Mouse (Mus musculus): ENCODE data around the gene Sorbs2. TPM values are rescaled to one million over a fixed set of nuclear protein-coding genes. Genes with fewer than 3 reads are reported as not detected.

The Sorbs2 gene
- polyA plus RNA-seq, 1 experiment from 2014 or later: 325 TPM

GRCm38 (mm10) chr8:45682845-45683383 lies 175.3 kb downstream of the Sorbs2 start:
- H3K4me2 ChIP-seq: no peak overlapping the region
- no peak overlapping the region for H3K4me3 ChIP-seq (ENCODE audit: low read depth, low read length)
- no peaks in the 10 kb centered on the region for H3K27me3 ChIP-seq (ENCODE audit: control insufficient read depth, insufficient read depth, low read length)
- H3K27ac ChIP-seq (ENCODE audit: low read depth, low read length): no peak overlapping the region
- WGBS (ENCODE audit: insufficient replicate concordance): 77% methylated on average over 8 of the region's 8 CpGs
- H3K9ac ChIP-seq (ENCODE audit: low read depth, low read length): no peak overlapping the region
- no peak for ATAC-seq (replicated peaks; ENCODE audit: insufficient number of reproducible peaks, low FRiP score, low TSS enrichment)
- H3K9me3 ChIP-seq (replicated peaks; ENCODE audit: control insufficient read depth, low read length): no peaks in the 10 kb centered on the region
- no peaks in the 10 kb centered on the region for H3K4me1 ChIP-seq (ENCODE audit: control insufficient read depth, insufficient read depth, low read length)
- no peaks in the 10 kb centered on the region for H3K36me3 ChIP-seq (ENCODE audit: control insufficient read depth, insufficient read depth, low read length)

- Histone ChIP-seq H3K4me2 (no peak overlapping the region), H3K27me3 (ENCODE audit: control insufficient read depth, insufficient read depth, low read length) (no peaks in the 10 kb centered on the region), H3K4me1 (ENCODE audit: control insufficient read depth, insufficient read depth, low read length) (no peaks in the 10 kb centered on the region), H3K4me3 (ENCODE audit: low read depth, low read length) (no peak overlapping the region), H3K36me3 (ENCODE audit: control insufficient read depth, insufficient read depth, low read length) (0 out of 2 replicates have a peak, but pooled peaks cover 5% of the 10 kb centered on the region), H3K9me3 (replicated peaks; ENCODE audit: control insufficient read depth, low read length) (0 out of 2 replicates have a peak, but pooled peaks cover 2% of the 10 kb centered on the region), H3K9ac (ENCODE audit: low read depth, low read length) (no peak overlapping the region), H3K27ac (ENCODE audit: low read depth, low read length) (no peak overlapping the region)
- 80% methylated on average over 12 of the region's 12 CpGs for WGBS (ENCODE audit: insufficient replicate concordance)
- ATAC-seq (replicated peaks; ENCODE audit: insufficient number of reproducible peaks, low FRiP score, low TSS enrichment): no peak
Observed at GRCm38 (mm10) chr8:45687942-45688695, 180.5 kb downstream of the Sorbs2 start.

DNA sequence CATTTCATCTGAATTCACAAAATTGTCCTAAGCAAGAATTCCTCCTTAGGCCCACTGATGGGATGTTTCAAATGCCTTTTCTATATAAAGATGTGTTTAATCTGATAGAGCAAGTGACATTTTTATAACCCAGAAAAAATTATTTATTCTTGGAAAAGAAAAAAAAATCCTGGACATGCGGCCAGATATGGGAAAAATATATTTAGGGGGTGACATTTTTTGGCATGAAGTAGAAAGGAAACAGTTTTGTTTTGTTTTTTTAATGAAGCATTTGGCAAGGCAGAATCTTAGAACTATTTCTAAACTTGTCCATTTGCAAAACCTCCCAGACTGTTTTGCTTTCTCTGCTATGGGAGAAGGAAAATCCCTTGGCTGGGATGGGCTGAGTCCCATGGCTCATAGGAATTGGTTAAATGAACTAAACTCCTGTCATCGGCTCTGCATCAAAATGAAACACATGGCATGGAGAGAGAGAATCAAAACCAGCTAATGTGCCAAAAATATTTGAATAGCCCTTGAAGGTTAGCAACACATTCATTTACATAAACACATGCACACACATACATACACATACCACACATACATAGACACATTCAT lies 182.1 kb downstream of the Sorbs2 start:
- Histone ChIP-seq H3K4me3 (ENCODE audit: low read depth, low read length) (no peak overlapping the region), H3K9me3 (replicated peaks; ENCODE audit: control insufficient read depth, low read length) (0 out of 2 replicates have a peak, but pooled peaks cover 2% of the 10 kb centered on the region), H3K4me1 (ENCODE audit: control insufficient read depth, insufficient read depth, low read length) (no peaks in the 10 kb centered on the region), H3K27me3 (ENCODE audit: control insufficient read depth, insufficient read depth, low read length) (no peaks in the 10 kb centered on the region), H3K4me2 (no peak overlapping the region), H3K9ac (ENCODE audit: low read depth, low read length) (no peak overlapping the region), H3K27ac (ENCODE audit: low read depth, low read length) (no peak overlapping the region), H3K36me3 (ENCODE audit: control insufficient read depth, insufficient read depth, low read length) (0 out of 2 replicates have a peak, but pooled peaks cover 5% of the 10 kb centered on the region)
- 78% methylated on average over 2 of the region's 2 CpGs for WGBS (ENCODE audit: insufficient replicate concordance)
- no peak for ATAC-seq (replicated peaks; ENCODE audit: insufficient number of reproducible peaks, low FRiP score, low TSS enrichment)

DNA sequence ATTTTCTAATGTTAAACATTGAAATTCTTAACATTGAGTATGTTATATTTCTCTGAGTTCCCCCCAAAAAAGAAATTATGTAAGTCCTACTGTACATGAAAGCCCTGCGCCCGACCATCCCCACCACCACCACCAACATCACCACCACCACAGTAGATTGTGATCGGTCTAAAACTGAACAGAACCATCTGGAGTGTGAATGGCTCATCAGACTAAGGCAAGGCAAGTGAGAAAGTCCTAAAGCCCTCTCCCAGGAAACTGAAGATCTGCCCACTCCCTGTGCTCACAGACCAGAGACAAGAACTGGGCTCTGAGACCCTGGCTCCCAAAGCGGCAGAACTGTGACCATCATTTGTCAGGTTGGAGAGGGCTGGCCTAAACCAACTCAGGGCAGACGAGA lies 192.5 kb downstream of the Sorbs2 start:
- no peaks in the 10 kb centered on the region for H3K9me3 ChIP-seq (replicated peaks; ENCODE audit: control insufficient read depth, low read length)
- H3K27me3 ChIP-seq (ENCODE audit: control insufficient read depth, insufficient read depth, low read length): no peaks in the 10 kb centered on the region
- no peak overlapping the region for H3K4me2 ChIP-seq
- no peak overlapping the region for H3K9ac ChIP-seq (ENCODE audit: low read depth, low read length)
- no peak overlapping the region for H3K4me3 ChIP-seq (ENCODE audit: low read depth, low read length)
- H3K27ac ChIP-seq (ENCODE audit: low read depth, low read length): no peak overlapping the region
- ATAC-seq (replicated peaks; ENCODE audit: insufficient number of reproducible peaks, low FRiP score, low TSS enrichment): no peak
- H3K4me1 ChIP-seq (ENCODE audit: control insufficient read depth, insufficient read depth, low read length): no peaks in the 10 kb centered on the region
- no peaks in the 10 kb centered on the region for H3K36me3 ChIP-seq (ENCODE audit: control insufficient read depth, insufficient read depth, low read length)
- WGBS (ENCODE audit: insufficient replicate concordance): 86% methylated on average over 5 of the region's 5 CpGs

- Histone ChIP-seq H3K4me1 (ENCODE audit: control insufficient read depth, insufficient read depth, low read length) (no peaks in the 10 kb centered on the region), H3K36me3 (ENCODE audit: control insufficient read depth, insufficient read depth, low read length) (no peaks in the 10 kb centered on the region), H3K4me3 (ENCODE audit: low read depth, low read length) (no peak overlapping the region), H3K27me3 (ENCODE audit: control insufficient read depth, insufficient read depth, low read length) (no peaks in the 10 kb centered on the region), H3K9me3 (replicated peaks; ENCODE audit: control insufficient read depth, low read length) (no peaks in the 10 kb centered on the region), H3K9ac (ENCODE audit: low read depth, low read length) (no peak overlapping the region), H3K4me2 (no peak overlapping the region), H3K27ac (ENCODE audit: low read depth, low read length) (no peak overlapping the region)
- WGBS (ENCODE audit: insufficient replicate concordance): 79% methylated on average over 4 of the region's 4 CpGs
- no peak for ATAC-seq (replicated peaks; ENCODE audit: insufficient number of reproducible peaks, low FRiP score, low TSS enrichment)
Observed at GRCm38 (mm10) chr8:45703700-45704101, 196.1 kb downstream of the Sorbs2 start.

- Histone ChIP-seq H3K4me3 (ENCODE audit: low read depth, low read length) (no peak overlapping the region), H3K36me3 (ENCODE audit: control insufficient read depth, insufficient read depth, low read length) (peaks cover 4% of the 10 kb centered on the region; the same call in 1 of the 2 replicates), H3K9ac (ENCODE audit: low read depth, low read length) (no peak overlapping the region), H3K27ac (ENCODE audit: low read depth, low read length) (no peak overlapping the region), H3K4me2 (no peak overlapping the region), H3K27me3 (ENCODE audit: control insufficient read depth, insufficient read depth, low read length) (no peaks in the 10 kb centered on the region), H3K4me1 (ENCODE audit: control insufficient read depth, insufficient read depth, low read length) (no peaks in the 10 kb centered on the region), H3K9me3 (replicated peaks; ENCODE audit: control insufficient read depth, low read length) (no peaks in the 10 kb centered on the region)
- WGBS (ENCODE audit: insufficient replicate concordance): 86% methylated on average over 4 of the region's 4 CpGs
- no peak for ATAC-seq (replicated peaks; ENCODE audit: insufficient number of reproducible peaks, low FRiP score, low TSS enrichment)
Observed at GRCm38 (mm10) chr8:45709098-45709497, 201.5 kb downstream of the Sorbs2 start.

DNA sequence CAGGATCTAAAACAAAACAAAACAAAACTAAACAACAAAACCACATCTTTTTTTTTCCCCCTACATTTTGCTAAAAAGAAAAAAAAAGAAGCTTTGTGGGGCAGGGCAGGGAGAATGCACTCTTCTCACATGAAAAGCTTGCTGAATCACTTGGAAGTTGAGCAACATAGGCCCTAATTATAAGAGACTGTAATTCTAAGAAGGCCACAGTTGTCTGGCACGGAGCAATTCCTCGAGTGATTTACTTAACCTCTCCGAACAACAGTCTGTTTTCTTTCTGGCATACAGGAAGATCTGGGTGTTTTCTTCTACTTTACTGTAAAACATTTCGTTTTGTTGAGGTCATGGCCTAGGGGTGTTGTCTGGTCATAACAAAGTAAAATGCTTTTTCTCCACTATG lies 202.1 kb downstream of the Sorbs2 start:
- Histone ChIP-seq H3K9ac (ENCODE audit: low read depth, low read length) (no peak overlapping the region), H3K27me3 (ENCODE audit: control insufficient read depth, insufficient read depth, low read length) (no peaks in the 10 kb centered on the region), H3K9me3 (replicated peaks; ENCODE audit: control insufficient read depth, low read length) (no peaks in the 10 kb centered on the region), H3K4me3 (ENCODE audit: low read depth, low read length) (no peak overlapping the region), H3K4me2 (no peak overlapping the region), H3K27ac (ENCODE audit: low read depth, low read length) (no peak overlapping the region), H3K4me1 (ENCODE audit: control insufficient read depth, insufficient read depth, low read length) (no peaks in the 10 kb centered on the region), H3K36me3 (ENCODE audit: control insufficient read depth, insufficient read depth, low read length) (peaks cover 4% of the 10 kb centered on the region; the same call in 1 of the 2 replicates)
- ATAC-seq (replicated peaks; ENCODE audit: insufficient number of reproducible peaks, low FRiP score, low TSS enrichment): no peak
- WGBS (ENCODE audit: insufficient replicate concordance): 68% methylated on average over 4 of the region's 4 CpGs

GRCm38 (mm10) chr8:45712610-45713009 lies 205.0 kb downstream of the Sorbs2 start:
- no peak overlapping the region; the same call in 1 of the 2 replicates for H3K9ac ChIP-seq (ENCODE audit: low read depth, low read length)
- no peak overlapping the region for H3K4me3 ChIP-seq (ENCODE audit: low read depth, low read length)
- H3K9me3 ChIP-seq (replicated peaks; ENCODE audit: control insufficient read depth, low read length): no peaks in the 10 kb centered on the region
- H3K4me2 ChIP-seq: no peak overlapping the region
- peaks cover 4% of the 10 kb centered on the region; the same call in 1 of the 2 replicates for H3K36me3 ChIP-seq (ENCODE audit: control insufficient read depth, insufficient read depth, low read length)
- H3K4me1 ChIP-seq (ENCODE audit: control insufficient read depth, insufficient read depth, low read length): no peaks in the 10 kb centered on the region
- no peak overlapping the region for H3K27ac ChIP-seq (ENCODE audit: low read depth, low read length)
- WGBS (ENCODE audit: insufficient replicate concordance): 88% methylated on average over 6 of the region's 6 CpGs
- no peaks in the 10 kb centered on the region for H3K27me3 ChIP-seq (ENCODE audit: control insufficient read depth, insufficient read depth, low read length)
- no peak for ATAC-seq (replicated peaks; ENCODE audit: insufficient number of reproducible peaks, low FRiP score, low TSS enrichment)

Data from heart, embryonic 11.5 days (tissue).